Mouse (Mus musculus) CD4-positive, CD25-positive, alpha-beta regulatory T cell, adult 4 months (primary cell): ENCODE measurements around the gene Slc52a3. TPM values are rescaled to one million over a fixed set of nuclear protein-coding genes. Genes with fewer than 3 reads are reported as not detected.
A peak's percentile ranks its signal among the peaks of the same experiment; 100 is the strongest.
"Not testable (repeated sequence)": the region's sequence is repeated elsewhere in the genome, so short reads cannot be mapped to it uniquely, and the experiment has no call there.

Source experiments
- ATAC-seq: one replicate; pipeline ENCODE4 v1.8.0; 2017
- polyA plus RNA-seq, 2 experiments: library from polyadenylated mRNA; unstranded; fragments of 100-300 nt; shearing (Covaris generic); gene quantifications; one replicate each; pipeline ENCODE4 v1.2.1; 2017

Slc52a3 gene
- polyA plus RNA-seq, 2 experiments from 2014 or later = 8.6 to 16.0 TPM

DNA sequence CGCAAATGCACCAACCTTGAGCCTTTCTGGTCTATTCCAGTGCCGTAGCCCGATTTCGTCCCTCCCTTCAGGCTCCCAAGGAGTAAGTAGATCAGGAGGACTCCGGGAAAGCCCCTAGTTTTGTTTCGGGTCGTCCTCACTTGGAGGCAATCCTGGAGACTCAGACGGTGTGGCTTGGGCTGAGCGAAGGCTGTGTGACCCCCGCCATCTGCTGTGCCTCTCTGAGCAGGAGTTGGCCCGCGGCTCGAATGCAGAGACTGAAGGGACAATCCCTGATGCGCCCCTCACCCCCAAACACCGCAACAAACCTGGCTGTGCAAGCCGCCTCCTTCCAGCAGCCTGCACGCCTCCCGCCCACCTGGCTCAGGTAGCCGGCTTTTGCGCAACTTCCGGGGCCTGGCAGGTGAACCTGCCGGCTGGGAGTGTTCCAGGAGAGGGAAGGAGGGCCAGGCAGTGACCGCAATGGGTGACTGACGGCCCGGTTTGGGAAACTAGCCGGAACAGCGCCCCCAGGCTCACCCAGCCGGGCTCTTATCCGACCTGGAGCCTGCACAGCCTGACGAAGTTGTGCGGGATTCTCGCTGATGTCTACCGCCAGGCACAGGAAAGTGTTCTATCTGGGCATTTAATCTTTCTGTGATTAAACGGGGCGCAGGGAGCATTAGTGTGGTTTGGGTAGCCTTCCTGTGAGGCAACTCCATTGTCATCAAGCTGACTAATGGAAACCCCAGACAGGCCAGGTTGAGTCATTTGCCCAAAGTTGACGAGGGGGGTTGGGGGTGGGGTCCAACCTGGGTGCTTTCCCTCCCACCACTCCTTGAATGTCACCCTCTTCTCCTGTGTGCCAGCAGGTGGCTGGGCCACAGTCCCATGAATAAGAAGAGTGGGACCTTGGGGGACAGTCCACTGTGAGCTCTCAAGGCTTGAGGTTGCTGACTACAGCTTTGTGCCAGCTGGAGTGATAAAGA lies 22.4 kb upstream of the Slc52a3 start:
- peak; percentile 61 for ATAC-seq

DNA sequence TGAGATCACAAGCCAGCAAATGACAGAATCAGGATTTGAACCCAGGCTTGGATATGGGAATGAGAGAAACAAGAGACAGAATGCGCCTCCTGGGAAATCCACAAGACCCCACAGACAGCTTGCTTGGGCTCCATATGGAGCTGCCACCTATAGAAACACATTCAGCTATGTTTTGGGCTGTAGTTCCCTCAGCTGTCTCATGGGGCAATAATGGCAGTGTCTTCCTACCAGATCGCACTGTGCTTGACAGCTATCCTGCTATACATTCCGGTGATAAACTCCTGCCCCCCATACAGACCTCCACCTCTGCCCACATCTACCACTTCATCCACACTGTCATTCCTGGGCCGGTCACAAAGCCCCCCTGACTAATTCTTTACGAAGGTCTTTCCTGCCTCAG lies 21.0 kb upstream of the Slc52a3 start:
- ATAC-seq = no peak

GRCm38 (mm10) chr2:151976067-151976466 lies 20.2 kb upstream of the Slc52a3 start:
- no peak for ATAC-seq

DNA sequence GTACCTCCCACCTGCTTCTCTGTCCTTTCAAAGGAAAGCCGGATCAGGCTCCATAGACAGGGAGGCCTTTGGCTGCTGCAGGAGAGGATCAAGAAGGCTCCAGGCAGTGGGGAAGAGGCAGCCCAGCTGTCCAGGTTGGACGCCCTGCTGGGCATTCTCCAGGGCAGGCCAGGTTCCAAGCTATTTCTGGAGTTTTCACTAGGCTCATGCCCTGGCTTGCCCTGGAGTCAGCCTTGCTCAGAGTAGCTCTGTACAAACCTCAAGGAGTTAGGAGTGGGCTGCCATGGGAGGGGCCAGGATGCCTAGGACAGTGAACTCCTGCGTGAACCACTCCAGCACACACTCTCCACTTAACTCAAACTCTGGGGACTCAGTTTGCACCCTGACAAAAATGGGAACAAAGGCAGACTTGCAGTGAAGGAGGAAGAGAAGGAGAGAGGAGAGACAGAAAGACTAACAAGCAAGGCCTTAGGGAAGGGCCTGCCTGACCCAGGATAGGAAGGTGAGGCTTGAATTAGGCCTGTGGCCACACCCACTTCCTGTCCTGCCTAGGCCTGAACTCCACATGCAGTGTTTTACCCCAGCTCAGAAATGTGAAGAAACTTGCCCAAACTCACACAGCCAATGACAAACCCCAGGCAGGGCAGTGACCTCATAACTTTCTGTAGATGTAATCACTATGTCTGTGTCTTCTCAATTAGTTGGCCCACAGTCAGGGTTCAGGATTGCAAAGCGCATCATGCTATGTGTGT lies 18.4 kb upstream of the Slc52a3 start:
- no peak for ATAC-seq

GRCm38 (mm10) chr2:151978494-151978893 lies 17.8 kb upstream of the Slc52a3 start:
- ATAC-seq = no peak

DNA sequence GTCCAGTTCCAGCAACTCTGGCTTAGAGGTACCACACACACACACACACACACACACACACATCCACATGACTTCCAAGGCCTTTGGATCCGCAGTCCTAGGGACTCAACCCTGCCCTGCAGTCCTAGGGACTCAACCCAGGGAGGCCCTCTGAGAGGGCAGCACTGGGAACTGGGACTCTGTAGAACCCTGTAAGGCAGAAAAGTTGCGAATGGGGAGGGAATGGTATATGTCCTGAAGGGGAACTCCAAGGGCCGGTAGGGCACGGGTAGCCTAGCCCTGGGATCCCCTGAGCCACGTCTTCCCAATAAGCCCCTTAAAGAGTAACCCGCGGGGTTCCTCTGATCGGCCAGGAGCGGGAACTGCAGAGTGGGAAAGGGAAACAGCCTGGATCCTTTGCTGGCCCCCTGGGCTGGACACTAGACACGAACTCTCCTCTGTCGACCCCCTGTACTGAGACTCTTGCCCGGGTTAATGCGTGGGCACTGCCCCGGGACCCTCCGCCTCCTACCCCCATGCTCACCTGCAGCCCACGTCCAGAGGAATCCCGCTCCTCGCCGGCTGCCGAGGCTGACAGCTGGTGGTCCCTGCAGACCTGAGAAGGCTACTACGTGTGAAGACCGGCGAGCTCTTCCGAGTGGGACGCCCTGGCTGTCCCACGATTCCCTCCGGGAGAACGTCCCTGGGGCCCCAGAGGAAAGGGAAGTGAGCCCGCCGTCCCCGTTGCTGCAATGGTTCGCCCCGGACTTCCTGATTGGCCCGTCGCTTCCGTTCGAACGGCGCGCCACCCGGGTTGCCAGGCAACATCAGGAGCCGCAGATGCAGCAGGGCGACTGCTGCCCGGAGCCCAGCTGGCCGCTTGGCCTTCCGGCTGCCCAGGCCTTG lies 16.6 kb upstream of the Slc52a3 start, which contains the start of gene Fam110a:
Gene Fam110a, minus strand, starts transcription at position 750 of the 885 bp plus-strand sequence.
- peak; percentile 96 for ATAC-seq

- peak; percentile 33 for ATAC-seq
These were observed 16.0 kb upstream of the Slc52a3 start for GRCm38 (mm10) chr2:151980355-151980693.

GRCm38 (mm10) chr2:151981268-151981667 lies 15.0 kb upstream of the Slc52a3 start:
- no peak for ATAC-seq

GRCm38 (mm10) chr2:151982476-151982875 lies 13.8 kb upstream of the Slc52a3 start:
- ATAC-seq = no peak

DNA sequence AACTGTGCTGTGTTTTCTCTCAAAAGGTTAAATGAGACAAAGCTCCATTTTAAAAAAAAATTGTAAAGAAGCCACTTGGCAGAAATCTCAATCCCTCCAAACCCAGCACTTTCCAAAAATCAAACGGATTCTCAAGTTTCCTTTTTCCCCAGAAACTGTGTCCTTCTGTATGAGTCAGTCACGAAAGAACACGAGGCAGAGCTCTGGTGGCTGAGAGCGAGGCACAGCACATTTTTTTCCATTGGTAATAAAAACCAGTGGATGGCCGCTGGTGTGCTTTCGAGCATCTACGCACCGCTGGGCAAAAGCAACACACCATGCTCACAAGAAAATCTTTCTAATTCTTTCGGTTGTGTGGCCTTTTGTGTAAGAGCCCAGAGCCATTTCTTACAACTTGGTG lies 12.3 kb upstream of the Slc52a3 start:
- ATAC-seq = no peak

DNA sequence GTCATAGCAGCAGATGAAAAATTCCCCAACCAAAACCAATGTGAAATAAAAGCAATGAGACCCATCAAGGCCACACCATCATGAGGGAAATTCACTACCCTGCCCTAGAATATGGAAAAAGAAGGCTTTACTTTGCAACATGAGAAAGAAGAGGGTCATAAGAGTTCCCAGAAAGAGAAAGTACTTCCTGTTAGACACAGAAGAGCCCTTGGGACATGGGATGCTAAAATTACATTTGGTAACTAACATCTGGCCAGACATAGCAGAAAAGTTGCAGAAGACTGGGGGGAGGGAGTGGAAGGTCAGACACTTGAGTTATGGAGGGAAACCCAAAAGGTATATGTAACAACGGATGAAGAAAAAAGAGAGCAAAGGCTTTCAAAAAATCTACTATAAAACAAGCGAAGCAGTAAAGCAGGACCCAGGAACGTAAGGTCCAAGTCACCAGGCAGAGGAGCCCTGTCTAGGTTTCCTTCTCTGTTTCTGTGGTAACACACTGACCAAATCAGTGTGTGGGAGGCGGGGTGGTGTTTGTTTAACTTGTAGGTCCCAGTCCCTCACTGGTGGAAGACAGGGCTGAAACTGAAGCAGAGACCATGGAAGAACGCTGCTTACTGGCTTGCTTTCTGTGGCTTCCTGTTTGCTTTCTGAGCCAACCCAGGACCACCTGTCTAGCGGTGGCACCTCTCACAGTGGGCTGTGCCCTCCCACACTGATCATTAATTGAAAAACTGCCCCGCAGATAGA lies 10.7 kb upstream of the Slc52a3 start:
- ATAC-seq = no peak

- no peak for ATAC-seq
These were observed 9.4 kb upstream of the Slc52a3 start for GRCm38 (mm10) chr2:151986958-151987357.

GRCm38 (mm10) chr2:151988978-151989377 lies 7.3 kb upstream of the Slc52a3 start:
- ATAC-seq = no peak

- no peak for ATAC-seq
These were observed 5.3 kb upstream of the Slc52a3 start for GRCm38 (mm10) chr2:151990985-151991394.

GRCm38 (mm10) chr2:151991446-151991845 lies 4.9 kb upstream of the Slc52a3 start:
- ATAC-seq = no peak

DNA sequence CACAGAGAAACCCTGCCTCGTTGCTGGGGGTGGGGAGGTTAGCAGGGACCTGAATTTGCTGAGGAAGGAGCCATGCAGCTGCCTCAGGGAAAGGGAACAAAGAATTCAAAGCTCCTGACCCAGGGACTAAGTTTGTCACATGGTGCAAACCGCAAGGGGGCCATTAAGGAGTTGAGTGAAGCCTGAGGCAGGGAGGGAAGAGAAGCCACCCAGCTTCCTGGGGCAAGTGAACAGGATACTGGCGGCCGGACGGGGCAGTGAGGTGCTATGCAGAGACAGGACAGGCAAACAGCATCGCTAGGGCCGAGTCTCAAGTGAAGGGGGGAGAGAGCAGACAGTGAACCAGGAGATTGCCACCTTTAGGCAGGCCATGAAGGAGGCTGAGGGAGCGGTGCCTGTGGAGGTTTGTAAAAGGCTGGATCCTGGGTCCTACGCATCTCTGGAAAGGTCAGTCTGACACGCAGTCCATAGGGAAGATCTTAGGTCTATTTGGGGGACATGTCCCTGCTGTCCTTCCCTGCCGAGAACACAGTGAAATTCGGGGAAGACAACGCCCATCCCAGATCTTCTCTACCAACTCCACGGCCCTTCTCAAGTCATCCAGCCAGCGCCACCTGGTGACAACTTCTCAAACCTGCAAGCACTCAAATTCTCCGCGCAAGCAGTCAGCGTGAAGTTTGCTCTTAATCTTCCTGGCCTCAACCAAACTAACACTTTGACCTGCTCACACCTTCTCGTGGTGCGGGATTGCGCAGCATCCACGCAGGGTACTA lies 1.8 kb upstream of the Slc52a3 start:
- peak; percentile 73 for ATAC-seq

DNA sequence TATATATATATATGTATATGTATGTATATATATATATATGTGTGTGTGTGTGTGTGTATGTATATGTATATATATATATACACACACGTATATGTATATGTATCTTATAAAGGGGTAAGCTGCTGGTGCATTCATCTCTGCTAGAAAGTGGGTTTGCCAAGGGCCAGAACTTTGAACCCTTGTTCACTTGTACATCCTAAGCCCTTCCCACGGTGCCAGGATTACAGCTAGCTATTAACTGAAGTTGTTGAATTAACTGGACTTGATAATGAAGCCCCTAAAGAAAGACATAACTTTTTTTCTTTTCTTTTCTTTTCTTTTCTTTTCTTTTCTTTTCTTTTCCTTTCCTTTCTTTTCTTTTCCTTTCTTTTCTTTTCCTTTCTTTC lies 872 bp downstream of the Slc52a3 start:
- ATAC-seq = not testable (repeated sequence)

DNA sequence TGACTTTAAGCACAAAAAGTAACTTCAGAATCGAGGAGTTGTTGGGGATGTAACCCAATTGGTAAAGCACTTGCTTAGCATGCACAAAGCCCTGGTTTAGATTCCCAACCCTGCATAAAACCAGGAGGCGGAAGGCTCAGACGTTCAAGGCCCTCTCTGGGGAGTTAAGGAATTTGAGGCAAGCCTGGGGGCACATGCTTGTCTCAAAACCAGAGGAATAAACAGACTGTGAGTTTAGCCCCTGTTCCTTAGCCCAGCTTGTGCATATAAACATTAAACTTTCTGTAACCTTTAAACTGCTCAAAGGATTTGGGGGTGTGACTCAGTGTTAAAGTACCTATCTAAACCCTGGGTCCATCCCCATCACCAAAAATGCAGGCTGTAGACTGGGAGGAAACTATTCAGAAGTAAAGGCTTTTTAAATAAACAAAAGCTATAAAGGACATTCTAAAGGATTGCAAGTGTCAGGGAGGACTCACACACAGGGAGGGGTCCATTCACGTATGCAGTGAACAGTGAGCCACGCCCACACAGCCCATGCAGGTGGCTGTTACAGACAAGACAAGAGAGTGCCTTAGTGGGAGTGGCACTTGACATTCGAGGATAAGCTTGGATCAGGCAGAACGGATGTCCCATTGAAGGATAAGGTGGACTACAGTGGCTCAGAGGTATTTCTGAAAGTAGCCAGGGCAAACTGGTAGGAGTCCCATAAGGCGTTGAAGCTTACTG lies 1.6 kb downstream of the Slc52a3 start:
- no peak for ATAC-seq

- ATAC-seq = no peak
These were observed 2.2 kb downstream of the Slc52a3 start for GRCm38 (mm10) chr2:151998505-151998899.

DNA sequence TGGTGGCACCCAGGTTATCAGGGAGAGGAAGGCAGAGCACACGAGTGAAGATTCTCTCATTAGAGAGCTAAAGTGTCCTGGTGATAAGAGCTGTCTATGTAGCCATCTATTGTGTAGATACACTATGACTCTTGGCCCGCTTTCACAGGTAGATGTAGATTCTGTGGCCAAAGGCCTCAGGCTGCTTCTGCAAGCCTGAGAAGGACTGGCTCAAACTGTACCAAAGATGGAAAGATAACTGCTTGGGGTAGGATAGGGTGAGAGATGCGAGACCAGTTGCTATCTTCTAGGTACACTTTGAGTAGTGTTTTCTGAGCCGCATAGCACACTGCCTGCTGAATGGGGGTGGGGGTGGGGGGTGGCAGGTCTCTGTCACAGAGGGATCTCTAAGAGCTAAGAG lies 2.6 kb downstream of the Slc52a3 start:
- no peak for ATAC-seq
